Mouse (Mus musculus): ENCODE results near the gene Cd101. TPM values are rescaled to one million over a fixed set of nuclear protein-coding genes. Genes with fewer than 3 reads are reported as not detected.
A peak's percentile ranks its signal among the peaks of the same experiment; 100 is the strongest.

Gene Cd101
- polyA plus RNA-seq, 3 experiments from 2014 or later = 10.9 to 26.5 (median 26.5) TPM

- ATAC-seq = peak; percentile 96
Observed at GRCm38 (mm10) chr3:100998904-100999340, 30.4 kb downstream of the Cd101 start.

- no peak for ATAC-seq
Observed at GRCm38 (mm10) chr3:100997785-100998570, 31.4 kb downstream of the Cd101 start.

DNA sequence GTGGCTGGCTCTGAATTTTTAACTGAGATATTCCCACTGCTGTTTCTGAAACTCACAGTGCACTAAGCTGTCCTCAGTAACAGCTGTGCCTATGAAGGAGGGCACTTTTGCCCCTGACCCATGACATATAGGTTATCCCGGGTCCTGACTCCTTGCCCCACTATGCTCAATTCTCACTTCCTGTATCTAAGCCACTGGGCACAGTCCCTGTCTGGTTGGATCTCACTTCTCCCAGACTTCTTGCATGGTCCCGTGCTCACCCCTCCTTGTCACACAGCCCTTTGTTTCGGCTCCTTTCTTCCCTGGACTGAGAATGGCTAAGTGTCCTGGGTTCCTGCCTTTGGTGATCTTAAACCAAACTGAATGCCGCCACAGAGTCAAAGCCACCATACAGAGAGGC, 35.1 kb downstream of the Cd101 start:
- no peak for ATAC-seq

DNA sequence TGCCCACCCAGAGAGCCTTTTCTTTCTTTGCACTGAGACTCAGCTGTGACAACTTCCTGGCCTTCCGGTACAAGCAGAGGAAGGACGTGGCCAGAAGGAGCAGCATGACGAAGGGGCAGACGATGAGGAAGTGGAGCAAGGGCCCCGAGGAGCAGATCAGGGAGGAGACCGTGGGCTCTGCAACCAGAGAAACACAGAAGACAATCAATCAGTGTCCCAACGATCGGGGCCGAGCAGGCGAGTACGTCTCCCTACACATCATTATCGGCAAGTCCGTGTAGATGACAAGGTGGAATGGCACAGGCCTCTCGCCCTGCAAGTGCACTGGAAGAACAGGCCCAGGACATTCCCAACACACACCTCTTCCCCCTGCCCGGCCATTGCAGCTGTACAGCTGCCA, 35.6 kb downstream of the Cd101 start:
- peak; percentile 26 for ATAC-seq

DNA sequence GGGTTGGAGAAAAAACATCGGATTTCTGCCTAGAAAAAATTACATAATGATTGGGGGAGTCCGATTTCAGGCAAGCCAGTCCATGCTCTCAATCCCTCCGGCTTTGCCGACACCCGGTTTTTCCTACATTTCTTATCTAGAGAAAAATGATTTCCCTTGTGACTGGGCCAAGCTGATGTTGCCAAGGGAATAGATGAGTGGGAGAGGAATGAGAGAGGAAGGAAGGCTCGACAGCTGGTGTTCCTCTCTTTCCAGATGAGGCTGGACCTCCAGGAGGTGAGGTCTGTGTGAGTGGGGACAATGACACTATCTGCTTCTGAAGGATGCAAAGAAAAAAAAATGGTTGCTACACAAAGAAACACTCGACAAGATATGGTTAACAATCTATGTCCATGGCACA, 36.2 kb downstream of the Cd101 start:
- ATAC-seq = no peak

GRCm38 (mm10) chr3:100990231-100990630, 39.1 kb downstream of the Cd101 start:
- no peak for ATAC-seq

DNA sequence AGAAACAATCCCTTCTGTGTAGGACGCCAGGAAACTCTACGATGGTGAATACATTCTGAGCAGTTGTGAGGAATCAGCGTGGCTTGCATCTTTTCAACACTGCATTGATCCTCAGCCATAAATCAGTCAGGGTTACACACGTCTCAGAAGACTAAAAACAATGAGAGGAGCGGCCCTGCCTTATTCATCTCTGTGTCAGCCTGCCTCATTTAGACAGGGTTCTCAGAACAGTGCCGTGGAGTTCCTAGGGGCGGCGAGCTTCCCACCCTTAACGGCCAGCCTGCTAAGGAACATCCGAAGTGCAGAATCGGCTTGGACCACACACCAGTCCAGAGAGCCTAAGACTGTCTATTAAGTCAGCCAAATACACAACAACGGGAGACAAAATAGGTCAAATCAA, 39.9 kb downstream of the Cd101 start:
- ATAC-seq = no peak

- no peak for ATAC-seq
Observed at GRCm38 (mm10) chr3:100979290-100979689, 50.1 kb downstream of the Cd101 start.

GRCm38 (mm10) chr3:100973906-100974305, 55.5 kb downstream of the Cd101 start:
- ATAC-seq = peak; percentile 37

DNA sequence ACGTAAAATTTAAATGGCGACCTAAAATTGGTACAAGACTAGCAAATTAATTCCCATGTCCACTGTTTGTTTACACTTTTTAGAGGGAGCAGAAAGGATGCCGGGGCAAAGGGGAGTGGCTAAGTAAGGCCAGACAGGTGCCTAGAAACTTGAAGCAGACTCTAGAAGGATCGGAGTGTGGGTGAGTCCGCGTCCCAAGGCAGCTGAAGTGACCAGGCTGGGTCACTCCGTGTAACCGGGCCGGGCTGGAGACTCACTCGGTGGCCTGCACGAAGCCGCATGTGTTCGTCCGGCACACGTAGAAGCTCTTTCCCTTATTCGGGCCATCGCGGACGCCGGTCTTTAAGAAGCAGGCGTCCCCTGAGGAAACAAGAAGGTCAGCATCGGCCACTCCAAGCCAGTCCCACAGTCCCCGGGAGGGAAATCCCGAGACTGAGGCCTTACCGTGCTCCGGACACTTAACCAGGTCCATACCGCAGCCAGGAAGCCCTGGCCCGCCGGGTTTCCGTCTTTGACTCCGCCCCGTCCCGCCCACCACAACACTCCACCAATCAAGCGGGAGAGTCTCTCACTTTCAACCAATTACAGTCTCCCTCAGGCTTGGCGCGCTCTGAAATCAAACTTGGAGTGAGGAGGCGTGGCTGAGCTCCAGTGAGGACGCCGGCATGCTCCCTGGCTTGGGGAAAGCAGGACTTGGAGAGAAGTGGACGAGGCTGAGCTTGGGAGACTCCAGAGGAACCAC, 60.0 kb downstream of the Cd101 start, which contains the start of gene Ttf2:
Gene Ttf2 (minus strand): TSS at position 488 of the 742 bp plus-strand sequence.
- ATAC-seq = peak; percentile 100

GRCm38 (mm10) chr3:100963849-100964542, 65.4 kb downstream of the Cd101 start:
- no peak for ATAC-seq

GRCm38 (mm10) chr3:100961501-100961900, 67.9 kb downstream of the Cd101 start:
- no peak for ATAC-seq

DNA sequence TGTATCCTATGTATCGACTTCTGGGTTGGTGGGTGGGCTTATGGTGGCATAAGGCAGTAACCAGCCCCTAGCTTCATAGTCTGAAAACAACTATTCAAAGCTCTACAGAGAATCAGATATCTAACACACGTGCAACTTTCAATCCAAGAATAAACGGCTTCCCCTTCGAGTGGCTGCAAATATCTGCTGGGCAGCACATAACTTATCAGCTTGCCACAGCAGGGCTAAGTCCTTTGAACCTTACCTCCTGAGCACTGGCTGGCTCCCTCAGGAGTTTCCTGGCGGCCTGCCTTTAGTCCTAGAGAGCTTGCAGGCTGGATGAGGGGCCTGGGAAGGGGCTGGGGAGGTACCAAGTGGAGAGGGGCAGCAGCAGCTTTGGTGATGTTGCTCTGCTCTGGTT, 68.3 kb downstream of the Cd101 start:
- no peak for ATAC-seq

DNA sequence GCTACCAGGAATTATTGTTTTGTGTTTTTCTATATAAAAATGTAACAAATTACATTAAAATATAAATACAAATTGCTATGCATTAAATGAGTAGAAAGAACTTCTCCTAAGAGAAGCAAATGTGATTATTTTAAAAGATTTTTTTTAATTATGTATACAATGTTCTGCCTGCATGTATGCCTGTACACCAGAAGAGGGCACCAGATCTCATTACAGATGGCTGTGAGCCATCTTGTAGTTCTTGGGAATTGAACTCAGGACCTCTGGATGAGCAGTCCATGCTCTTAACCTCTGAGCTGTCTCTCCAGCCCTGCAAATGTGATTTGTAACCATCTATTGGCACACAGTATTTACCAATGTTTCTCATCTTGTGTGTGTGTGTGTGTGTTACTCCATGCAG, 74.7 kb downstream of the Cd101 start:
- ATAC-seq = no peak

DNA sequence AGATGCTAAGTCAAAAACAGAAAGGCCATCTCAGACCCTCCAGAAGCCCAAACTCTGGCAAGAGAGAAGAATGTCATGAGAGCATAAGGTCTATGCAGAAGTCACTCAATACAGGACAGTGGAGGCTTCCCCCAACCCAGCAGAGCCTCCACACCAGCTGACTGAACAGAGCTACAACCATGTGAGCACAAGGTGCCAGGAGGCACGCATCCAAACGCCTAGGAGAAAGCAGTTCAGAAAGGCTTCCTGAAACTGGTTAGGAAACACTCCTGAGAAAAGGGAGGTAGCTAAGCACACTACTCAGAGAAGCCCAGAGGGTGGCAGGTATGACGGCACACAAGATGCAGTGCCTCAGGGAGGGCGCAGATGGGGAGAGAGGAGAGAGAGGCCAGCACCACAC, 77.8 kb downstream of the Cd101 start:
- no peak for ATAC-seq

GRCm38 (mm10) chr3:100947286-100947685, 82.1 kb downstream of the Cd101 start:
- ATAC-seq = no peak

Other genes with a start within 250 kb of the Cd101 start
- gene Vtcn1, start 204.1 kb downstream of the Cd101 start, polyA plus RNA-seq (2017; shearing (Covaris generic)) = not detected
- gene Trim45, start 107.4 kb downstream of the Cd101 start, polyA plus RNA-seq (2017; shearing (Covaris generic)) = 1 to 10 TPM; 1.0 to 1.3 (median 1.1) TPM
- gene Ttf2, start 59.9 kb downstream of the Cd101 start, polyA plus RNA-seq (2017; shearing (Covaris generic)) = 10 to 100 TPM; 12.2 to 18.2 (median 14.0) TPM
- gene Ptgfrn, start 80.7 kb upstream of the Cd101 start, polyA plus RNA-seq (2017; shearing (Covaris generic)) = 1 to 10 TPM in 2 of 3 experiments, under 1 TPM in 1; 0.55 to 2.4 (median 1.0) TPM